Mouse (Mus musculus) forebrain, postnatal 0 days (tissue): ENCODE measurements around the gene Idi2. TPM values are rescaled to one million over a fixed set of nuclear protein-coding genes. Genes with fewer than 3 reads are reported as not detected.
"Not testable (repeated sequence)": the region's sequence is repeated elsewhere in the genome, so short reads cannot be mapped to it uniquely, and the experiment has no call there.

Experiments used
- ATAC-seq: fragments of 200-750 bp; cut with Nextera tagmentation; 2 replicates; pipeline ENCODE4 v1.8.0; 2017; ENCODE audit warnings: mild to moderate bottlenecking, moderate library complexity
- DNase-seq: peaks from one replicate; pipeline ENCODE4 v3.0.0-alpha.2; 2015
- H3K27ac ChIP-seq: fragments of 300-500 bp; sonication (generic); 2 replicates; pipeline ENCODE4 v1.5.1; 2014; ENCODE audit warnings: low read depth, mild to moderate bottlenecking, antibody characterized with exemption, low read length, moderate library complexity, mixed read lengths
- H3K27me3 ChIP-seq: fragments of 300-500 bp; sonication (generic); 2 replicates; pipeline ENCODE4 v1.6.1; 2014; ENCODE audit warnings: mild to moderate bottlenecking, low read length, mixed read lengths; ENCODE audit not compliant: insufficient read depth
- H3K36me3 ChIP-seq: fragments of 300-500 bp; sonication (generic); 2 replicates; pipeline ENCODE4 v1.6.1; 2014; ENCODE audit warnings: mild to moderate bottlenecking, moderate library complexity; ENCODE audit not compliant: insufficient read depth
- H3K4me1 ChIP-seq: fragments of 300-500 bp; sonication (generic); 2 replicates; pipeline ENCODE4 v1.6.1; 2014; ENCODE audit warnings: antibody characterized with exemption; ENCODE audit not compliant: insufficient read depth
- H3K4me2 ChIP-seq: fragments of 300-500 bp; sonication (generic); 2 replicates; pipeline ENCODE4 v1.6.1; 2014; ENCODE audit warnings: low read depth, mild to moderate bottlenecking, moderate library complexity
- H3K4me3 ChIP-seq: fragments of 300-500 bp; sonication (generic); 2 replicates; pipeline ENCODE4 v1.5.1; 2014; ENCODE audit warnings: low read depth, low read length, mixed read lengths
- H3K9ac ChIP-seq: fragments of 300-500 bp; sonication (generic); 2 replicates; pipeline ENCODE4 v1.6.1; 2014; ENCODE audit warnings: mild to moderate bottlenecking
- H3K9me3 ChIP-seq: fragments of 300-500 bp; sonication (generic); 2 replicates; pipeline ENCODE4 v1.6.1; 2016; ENCODE audit warnings: low read length
- CTCF ChIP-seq: sonication (generic); IDR thresholded peaks from 2 replicates; pipeline ENCODE4 v1.5.1; 2016; ENCODE audit warnings: antibody characterized with exemption, control low read depth, low read depth
- WGBS: fragments of 180-500 bp; shearing (Covaris S2); extraction: QIAGEN DNeasy Blood & Tissue Kit; methylation state at CpG from one replicate; pipeline ENCODE4 v1.1.7; 2014; 5-methylcytosine and 5-hydroxymethylcytosine counted together
- polyA plus RNA-seq: library from polyadenylated mRNA; unstranded; fragments of >200 nt; fragmentation: Nextera tagmentation; extraction: Ambion mirVana; gene quantifications from 2 replicates; pipeline ENCODE4 v1.2.1, GENCODE M21; 2015
- total RNA-seq: library from RNA; depleted of rRNA; stranded (reverse); fragments of >200 nt; gene quantifications from 2 replicates; pipeline ENCODE4 v1.2.3, GENCODE M21; 2014

Gene Idi2
- total and polyA plus RNA-seq, 2 experiments from 2014 or later: not detected

DNA sequence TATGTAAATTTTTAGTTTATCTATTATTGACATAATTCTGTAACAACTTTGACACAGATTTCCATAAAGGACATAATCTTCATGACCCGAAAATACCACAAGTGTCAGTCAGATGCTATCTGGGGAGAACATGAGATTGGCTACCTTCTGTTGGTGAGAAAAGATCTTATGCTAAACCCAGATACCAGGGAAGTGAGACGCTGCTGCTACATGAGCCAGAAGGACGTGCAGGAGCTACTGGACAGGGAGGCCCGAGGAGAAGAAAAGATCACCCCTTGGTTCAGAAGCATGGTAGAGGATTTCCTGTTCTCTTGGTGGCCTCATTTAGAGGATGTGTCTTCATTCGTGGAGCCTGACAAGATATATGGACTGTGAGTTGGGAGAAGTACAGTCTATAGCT is 6.4 kb downstream of the Idi2 start:
- ATAC-seq, H3K27ac ChIP-seq, H3K36me3 ChIP-seq, H3K9me3 ChIP-seq, H3K9ac ChIP-seq, H3K27me3 ChIP-seq, H3K4me3 ChIP-seq, H3K4me1 ChIP-seq, H3K4me2 ChIP-seq, DNase-seq: not testable (repeated sequence)
- 100% methylated on average over 1 of the region's 5 CpGs for WGBS

DNA sequence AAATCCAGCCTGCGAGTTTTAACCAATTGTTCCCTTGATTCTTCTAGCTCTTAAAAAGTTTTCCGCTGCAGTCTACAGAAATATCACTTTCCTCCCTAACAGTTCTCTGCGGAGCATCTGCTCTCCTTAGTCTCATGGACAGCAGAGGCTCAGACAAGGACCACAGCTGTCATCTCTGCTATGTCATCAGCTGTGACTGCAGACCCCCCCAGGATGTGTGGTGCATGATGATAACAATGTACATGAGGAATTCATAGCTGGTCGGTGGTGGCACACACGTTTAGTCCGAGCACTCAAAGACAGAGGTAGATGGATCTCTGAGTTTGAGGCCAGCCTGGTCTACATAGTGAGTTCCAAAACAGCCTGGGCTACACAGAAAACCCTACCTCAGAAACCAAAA is 6.9 kb downstream of the Idi2 start:
- H3K27ac ChIP-seq, H3K27me3 ChIP-seq, H3K9me3 ChIP-seq, H3K4me1 ChIP-seq, ATAC-seq, H3K36me3 ChIP-seq, H3K4me3 ChIP-seq, H3K9ac ChIP-seq, DNase-seq, H3K4me2 ChIP-seq: not testable (repeated sequence)
- 92% methylated on average over 5 of the region's 6 CpGs for WGBS

DNA sequence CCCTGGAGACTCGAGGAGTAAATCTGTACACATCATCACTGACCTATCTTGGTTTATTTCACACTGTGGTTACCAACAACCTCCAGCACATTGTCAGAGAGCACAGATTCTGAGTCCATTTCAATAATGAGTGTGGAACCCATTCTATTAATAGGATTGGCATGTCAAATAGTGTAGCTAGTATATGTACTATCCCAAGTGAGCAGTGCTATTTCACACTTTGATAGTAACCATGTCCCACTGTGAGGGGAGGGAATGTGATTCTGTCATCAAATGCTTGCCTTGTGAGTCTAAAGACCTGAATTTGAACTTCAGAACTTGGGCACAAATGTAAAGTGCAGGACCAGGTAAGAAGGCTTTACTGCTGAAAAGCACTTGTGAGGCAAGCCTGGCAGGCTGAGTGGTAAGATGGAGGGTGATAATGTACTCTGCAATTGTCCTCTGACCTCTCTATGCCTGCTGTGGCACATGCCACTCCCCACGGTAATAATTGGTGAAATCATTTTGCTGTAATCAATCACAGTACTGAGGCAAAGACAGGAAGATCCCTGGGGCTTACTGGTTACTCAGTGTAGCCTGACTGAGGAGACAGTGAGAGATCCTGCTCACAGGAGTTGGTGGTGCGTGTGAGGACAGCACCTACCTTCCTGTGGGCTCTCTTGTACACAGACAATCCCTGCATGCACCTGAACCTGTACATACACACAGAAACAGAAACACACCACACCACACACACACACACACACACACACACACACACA is 8.6 kb downstream of the Idi2 start:
- not testable (repeated sequence) for DNase-seq, H3K4me3 ChIP-seq, ATAC-seq, H3K9ac ChIP-seq, H3K4me1 ChIP-seq, H3K27me3 ChIP-seq, H3K4me2 ChIP-seq, H3K9me3 ChIP-seq, H3K27ac ChIP-seq, H3K36me3 ChIP-seq
- 73% methylated on average over 3 of the region's 3 CpGs for WGBS

DNA sequence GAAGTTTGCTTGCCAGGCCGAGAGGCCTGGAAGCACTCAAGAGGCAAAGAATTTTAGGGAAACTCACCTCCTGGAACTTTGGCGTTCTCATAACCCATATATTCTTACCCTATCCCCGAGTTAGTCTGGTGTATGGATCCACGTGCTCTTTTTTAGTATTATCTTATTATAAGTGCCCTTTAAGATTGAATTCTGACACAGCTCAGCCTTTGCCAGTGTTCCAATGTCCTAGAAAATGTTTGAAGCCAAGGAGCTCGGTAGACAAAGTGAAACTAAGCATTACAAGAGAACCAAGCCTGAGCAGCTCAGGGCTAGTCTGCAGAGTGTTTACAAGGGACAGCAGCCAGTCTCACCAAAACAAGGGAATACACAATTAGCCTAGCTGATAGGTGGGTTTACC is 9.6 kb downstream of the Idi2 start:
- H3K4me3 ChIP-seq, H3K9ac ChIP-seq, ATAC-seq, H3K36me3 ChIP-seq, H3K27ac ChIP-seq, H3K4me2 ChIP-seq, H3K4me1 ChIP-seq, DNase-seq, H3K9me3 ChIP-seq, H3K27me3 ChIP-seq: not testable (repeated sequence)
- 36% methylated on average over 5 of the region's 5 CpGs for WGBS

DNA sequence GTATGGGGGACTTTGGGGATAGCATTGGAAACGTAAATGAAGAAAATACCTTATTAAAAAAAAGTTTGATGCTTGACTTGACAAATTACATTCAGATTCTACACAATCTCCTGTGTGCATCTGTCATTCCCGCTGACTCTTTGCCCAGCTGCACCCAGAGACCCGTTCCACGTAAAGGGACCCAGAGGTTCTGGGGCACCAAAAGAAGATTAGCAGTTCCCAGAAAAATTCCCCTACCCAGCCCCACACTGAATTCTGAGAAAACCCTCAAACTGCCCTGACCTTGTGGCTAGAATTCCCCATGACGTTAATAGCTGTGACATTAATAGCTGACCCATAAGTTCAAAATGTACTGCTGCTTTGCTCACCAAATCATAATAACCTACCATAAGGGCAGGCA is 12.6 kb downstream of the Idi2 start:
- Histone ChIP-seq H3K4me2 (no peak overlapping the region), H3K4me1 (no peaks in the 10 kb centered on the region), H3K27me3 (no peaks in the 10 kb centered on the region), H3K27ac (no peak overlapping the region), H3K36me3 (peaks cover 28% of the 10 kb centered on the region), H3K4me3 (no peak overlapping the region), H3K9ac (no peak overlapping the region), H3K9me3 (no peaks in the 10 kb centered on the region)
- TF ChIP-seq CTCF: no peak
- ATAC-seq: no peak
- DNase-seq: no peak
- WGBS: 92% methylated on average over 5 of the region's 5 CpGs

DNA sequence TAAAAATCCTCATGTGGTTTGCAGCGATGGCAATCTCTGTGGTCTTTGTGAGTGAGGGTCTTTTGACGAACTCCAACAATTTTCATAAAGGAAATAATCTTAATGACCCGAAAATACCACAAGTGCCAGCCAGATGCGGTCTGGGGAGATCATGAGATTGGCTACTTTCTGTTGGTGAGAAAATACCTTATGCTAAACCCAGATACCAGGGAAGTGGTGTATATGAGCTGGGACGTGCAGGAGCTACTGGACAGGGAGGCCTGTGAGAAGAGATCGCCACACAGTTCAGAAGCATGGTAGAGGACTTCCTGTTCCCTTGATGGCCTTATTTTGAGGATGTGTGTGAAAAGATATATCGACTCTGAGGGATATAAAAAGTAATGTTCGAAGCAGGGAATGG is 15.1 kb downstream of the Idi2 start:
- peaks cover 42% of the 10 kb centered on the region for H3K36me3 ChIP-seq
- DNase-seq: no peak
- TF ChIP-seq CTCF: no peak
- no peaks in the 10 kb centered on the region for H3K4me1 ChIP-seq
- H3K27me3 ChIP-seq: no peaks in the 10 kb centered on the region
- ATAC-seq: no peak
- no peak overlapping the region for H3K4me2 ChIP-seq
- no peaks in the 10 kb centered on the region for H3K9me3 ChIP-seq
- H3K4me3 ChIP-seq: no peak overlapping the region
- no peak overlapping the region for H3K27ac ChIP-seq
- whole genome bisulfite sequencing: 94% methylated on average over 8 of the region's 8 CpGs
- no peak overlapping the region for H3K9ac ChIP-seq

DNA sequence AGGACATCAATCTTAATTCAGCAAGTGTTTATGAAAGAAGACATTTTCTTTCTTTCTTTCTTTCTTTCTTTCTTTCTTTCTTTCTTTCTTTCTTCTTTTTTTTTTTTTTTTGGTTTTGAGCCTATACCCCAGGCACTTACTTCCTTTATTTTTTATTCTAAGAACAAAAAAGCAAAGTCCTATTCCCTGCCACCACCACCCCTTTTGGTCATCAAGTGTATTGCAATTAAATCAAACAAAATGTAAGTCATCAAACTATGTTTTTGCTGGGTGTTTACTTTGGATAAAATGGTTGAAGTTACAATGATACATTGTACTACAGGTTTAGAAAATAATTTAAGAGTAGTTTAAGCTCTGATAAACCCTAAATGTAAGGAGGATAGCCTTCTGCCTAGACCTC is 19.7 kb downstream of the Idi2 start:
- Histone ChIP-seq H3K4me2 (no peak overlapping the region), H3K27ac (no peak overlapping the region), H3K36me3 (peaks cover 79% of the 10 kb centered on the region), H3K4me1 (no peaks in the 10 kb centered on the region), H3K9me3 (no peaks in the 10 kb centered on the region), H3K4me3 (no peak overlapping the region), H3K9ac (no peak overlapping the region), H3K27me3 (no peaks in the 10 kb centered on the region)
- DNase-seq (no peak), ATAC-seq (no peak)
- 0 out of 2 replicates have a peak, but pooled peaks have one; percentile 24 for TF ChIP-seq CTCF
